Comparison of ENCODE assay signal across 8 mouse cellular contexts in genomic region chr4:42876586-42877291, GRCm38 (mm10). TPM values are rescaled to one million over a fixed set of nuclear protein-coding genes. Genes with fewer than 3 reads are reported as not detected.
A peak's percentile ranks its signal among the peaks of the same experiment; 100 is the strongest.
DNase-seq lines count a peak whose midpoint lies in the region; ATAC-seq and TF ChIP-seq lines count a peak whose summit lies in the region.

No protein-coding gene starts in this region.

- ATAC-seq in frontal cortex, adult (ENCODE audit: low TSS enrichment) = peak; percentile 76
- peak; percentile 83 for ATAC-seq in megakaryocyte progenitor cell, adult 5-6 weeks (replicated peaks; ENCODE audit: poor library complexity)

- peak; percentile 67 for TF ChIP-seq CTCF in left cerebral cortex, adult 2 months (IDR thresholded peaks at IDR 0.05)

- no peak overlapping the region for H3K4me3 ChIP-seq in left cerebral cortex, adult 2 months

- peak; percentile 53 for DNase-seq in testis, postnatal 10 days (ENCODE audit: low spot score)
- no peak for DNase-seq in testis, postnatal 14 days (ENCODE audit: low spot score)
- DNase-seq in cerebellum, adult 9-10 months = peak; percentile 77
- DNase-seq in induced T-regulatory cell, adult 2 months (ENCODE audit: low read depth) = peak; percentile 73
- DNase-seq in left cerebral cortex, adult 2 months (ENCODE audit: extremely low spot score in 1 of 2, low spot score in 2 of 2) = peak; percentile 48 to 61
- peak; percentile 58 for DNase-seq in skeletal muscle tissue, adult 2 months (ENCODE audit: low read depth, low spot score)

- intact Hi-C loops in left cerebral cortex, adult 2 months (cut with DNase I) = loop anchor here (1.0 kb wide), 2 partner anchors 85 to 89 kb away; no protein-coding TSS in a partner anchor

- H3K27ac ChIP-seq in left cerebral cortex, adult 2 months = no peak overlapping the region

RNA-seq across cellular contexts. Expression of gene Fam205c, which starts 2.7 kb away (rescaled TPM):
- 1 to 10 TPM; 1.0 to 1.8 TPM for total RNA-seq in left cerebral cortex, adult 2 months (2021)
- not detected in 2 replicates for total RNA-seq in megakaryocyte progenitor cell, adult 5-6 weeks (2015)
- not detected in 2 replicates for total RNA-seq in megakaryocyte progenitor cell, adult 5-6 weeks (2017)

RNA-seq across cellular contexts. Expression of gene Gm12394, which starts 20.2 kb away (rescaled TPM):
- 1 to 10 TPM; 2.3 to 2.4 TPM for total RNA-seq in left cerebral cortex, adult 2 months (2021)
- not detected in 2 replicates for total RNA-seq in megakaryocyte progenitor cell, adult 5-6 weeks (2015)
- total RNA-seq in megakaryocyte progenitor cell, adult 5-6 weeks (2017) = not detected in 2 replicates

RNA-seq across cellular contexts. Expression of gene Fam205a1, which starts 23.1 kb away (rescaled TPM):
- total RNA-seq in left cerebral cortex, adult 2 months (2021) = under 1 TPM in 1 of 2 experiments, not detected in 1; 0.11 TPM
- total RNA-seq in megakaryocyte progenitor cell, adult 5-6 weeks (2015) = not detected in 2 replicates
- not detected in 2 replicates for total RNA-seq in megakaryocyte progenitor cell, adult 5-6 weeks (2017)

RNA-seq across cellular contexts. Expression of gene Phf24, which starts 39.7 kb away (rescaled TPM):
- 100 to 1,000 TPM; 359 to 380 TPM for total RNA-seq in left cerebral cortex, adult 2 months (2021)
- total RNA-seq in megakaryocyte progenitor cell, adult 5-6 weeks (2015) = 0.30 and 0.46 TPM in 2 replicates
- total RNA-seq in megakaryocyte progenitor cell, adult 5-6 weeks (2017) = 0.03 and 0.79 TPM in 2 replicates
